Mouse (Mus musculus): ENCODE measurements at regions not wholly inside any gene's neighbourhood (a gene's known extent, or its start where the extent isn't known, plus 50 kb on each side); places are given as distances from the start of the nearest gene placed in this dataset.

- DNase-seq = no peak
These were observed 273.1 kb downstream of the Atp23 start for GRCm38 (mm10) chr10:126628057-126628456.

DNA sequence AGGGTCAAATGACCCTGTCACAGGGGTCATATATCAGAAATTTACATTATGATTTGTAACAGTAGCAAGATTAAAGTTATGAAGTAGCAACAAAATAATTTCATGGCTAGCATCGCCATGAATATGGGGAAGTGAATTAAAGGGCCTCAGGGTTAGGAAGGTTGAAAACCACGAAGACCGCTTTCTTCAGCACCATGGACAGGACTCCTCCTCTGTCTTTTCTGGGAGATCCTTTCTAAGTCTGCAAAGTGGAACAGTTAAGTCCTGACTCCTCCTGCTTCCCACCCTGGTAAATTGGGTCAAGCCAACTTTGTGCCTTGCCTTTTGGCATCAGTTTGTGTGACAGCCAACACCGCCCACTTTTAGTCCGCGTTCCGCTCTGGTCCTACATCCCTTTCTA is 275.7 kb downstream of the Atp23 start:
- peak in 1 of 2 experiments; percentile 41 for DNase-seq

GRCm38 (mm10) chr10:126620802-126621201 is 280.4 kb downstream of the Atp23 start:
- no peak for DNase-seq

GRCm38 (mm10) chr10:126619970-126620369 is 281.2 kb downstream of the Atp23 start:
- no peak for DNase-seq

GRCm38 (mm10) chr10:126612226-126612625 is 288.9 kb downstream of the Atp23 start:
- no peak for DNase-seq

- no peak for DNase-seq
These were observed 290.6 kb downstream of the Atp23 start for GRCm38 (mm10) chr10:126610506-126610905.

DNA sequence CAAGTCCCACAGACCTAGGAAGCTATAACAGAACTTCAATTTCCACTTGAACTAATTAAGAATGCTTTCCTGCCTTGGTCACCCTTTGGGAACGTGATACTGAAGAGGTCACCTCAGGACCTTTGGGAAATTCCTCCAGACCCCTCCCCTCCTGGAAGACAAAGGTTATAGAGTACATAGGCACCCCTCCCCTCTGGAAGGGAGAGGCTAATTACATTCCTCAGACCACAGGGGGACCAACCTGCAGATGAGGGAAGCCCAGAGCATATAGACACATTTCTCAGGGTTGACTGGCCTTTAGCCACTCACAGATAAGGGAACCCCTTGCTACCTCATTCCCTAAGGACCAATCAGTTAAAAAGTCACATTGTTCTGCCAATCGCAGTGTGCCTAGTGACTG is 301.5 kb downstream of the Atp23 start:
- DNase-seq = no peak

DNA sequence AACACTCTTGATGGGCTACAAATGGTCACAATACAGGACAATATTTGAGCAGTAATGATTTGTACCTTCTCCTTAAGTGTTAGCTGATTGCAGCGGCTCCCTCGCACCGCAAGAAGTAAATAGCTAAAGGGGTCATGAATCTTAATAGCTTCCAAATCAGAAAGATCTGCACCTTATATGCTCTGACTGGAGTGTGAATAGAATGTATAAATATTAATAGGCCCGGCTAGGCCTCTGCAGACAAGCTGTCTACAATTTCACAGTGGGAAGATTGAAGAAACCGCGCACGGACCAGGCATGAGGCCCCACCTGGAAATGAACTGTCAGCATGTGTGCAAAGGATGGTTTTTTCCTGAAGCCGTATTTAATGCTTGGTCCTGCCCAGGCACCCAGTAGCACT is 333.0 kb downstream of the Atp23 start:
- no peak for DNase-seq

DNA sequence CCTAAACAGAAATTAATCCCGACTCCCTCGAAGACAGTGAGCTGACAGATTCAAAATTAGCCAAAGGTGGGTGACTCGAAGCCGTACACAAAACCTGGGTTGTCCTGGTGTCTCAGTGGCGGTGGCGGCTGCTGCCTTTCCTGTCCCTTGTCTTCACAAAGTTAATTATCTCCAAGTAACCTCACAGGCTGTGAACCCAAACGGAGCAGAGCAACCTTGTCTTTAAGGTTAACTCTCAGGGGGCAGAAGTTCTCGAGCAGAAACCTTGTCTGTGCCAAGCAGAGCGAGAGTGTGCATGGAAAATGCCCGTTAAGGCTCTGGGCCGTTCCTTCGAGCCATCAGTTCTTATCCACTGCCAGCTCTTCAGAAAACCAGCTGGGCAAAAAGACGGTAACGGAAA is 335.8 kb downstream of the Atp23 start:
- DNase-seq = peak; percentile 19 to 53

DNA sequence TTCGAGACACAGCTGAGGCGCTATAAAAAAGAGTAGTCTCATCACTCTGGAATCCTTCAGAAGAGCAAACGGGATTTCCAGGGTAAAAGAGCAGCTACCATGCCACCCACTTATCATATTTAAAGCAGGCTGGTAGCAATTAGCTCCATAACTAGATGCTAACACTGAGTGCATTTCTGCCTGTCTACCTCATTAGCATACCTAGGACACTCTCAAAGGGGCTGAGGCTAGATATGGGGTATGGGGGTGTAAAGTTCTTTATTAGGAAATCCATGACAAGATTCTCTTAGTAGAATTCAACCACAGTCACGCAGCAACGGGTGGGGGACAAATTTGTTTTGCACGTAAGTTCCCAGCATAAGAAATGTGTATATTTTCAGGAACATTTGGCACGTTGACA is 346.1 kb downstream of the Atp23 start:
- DNase-seq = no peak

GRCm38 (mm10) chr10:126531950-126532349 is 369.2 kb downstream of the Atp23 start:
- DNase-seq = no peak

DNA sequence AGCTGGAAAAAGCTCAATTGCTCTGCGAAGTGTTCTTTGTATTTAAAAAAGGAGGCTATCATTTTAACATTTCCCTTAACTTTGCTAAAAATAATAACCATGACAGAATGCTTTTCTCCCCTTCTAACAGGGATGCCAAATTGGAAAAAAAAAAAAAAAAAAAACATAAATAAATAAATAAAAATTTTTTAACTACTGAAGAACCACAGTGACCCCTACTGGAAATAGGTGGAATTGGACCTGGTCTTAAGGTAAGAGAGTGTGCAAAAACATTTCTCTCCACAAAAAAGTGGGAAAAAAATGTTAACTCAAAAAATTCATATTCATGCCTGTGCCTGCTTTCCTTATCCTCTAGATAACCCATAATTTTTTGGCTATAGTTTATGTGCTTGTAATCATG is 369.8 kb downstream of the Atp23 start:
- DNase-seq = peak in 1 of 2 experiments; percentile 76

DNA sequence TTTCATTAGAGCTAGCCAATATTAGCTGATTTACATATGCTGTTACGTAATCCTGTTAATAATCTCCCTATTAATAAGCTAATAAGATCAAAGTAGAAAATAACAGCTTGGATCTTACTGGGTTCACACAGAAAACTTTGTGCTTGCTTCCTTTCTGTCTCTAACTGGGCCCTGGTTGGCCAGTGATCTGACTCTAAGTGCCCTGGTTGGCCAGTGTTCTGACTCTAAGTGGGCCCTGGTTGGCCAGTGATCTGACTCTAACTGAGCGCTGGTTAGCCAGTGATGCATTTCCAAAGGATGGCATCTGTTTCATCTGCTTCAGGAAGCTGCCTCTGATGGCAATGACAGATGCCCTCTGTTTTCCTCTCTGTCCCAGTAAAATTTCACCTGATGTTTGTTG is 372.4 kb downstream of the Atp23 start:
- DNase-seq = peak; percentile 3 to 64

DNA sequence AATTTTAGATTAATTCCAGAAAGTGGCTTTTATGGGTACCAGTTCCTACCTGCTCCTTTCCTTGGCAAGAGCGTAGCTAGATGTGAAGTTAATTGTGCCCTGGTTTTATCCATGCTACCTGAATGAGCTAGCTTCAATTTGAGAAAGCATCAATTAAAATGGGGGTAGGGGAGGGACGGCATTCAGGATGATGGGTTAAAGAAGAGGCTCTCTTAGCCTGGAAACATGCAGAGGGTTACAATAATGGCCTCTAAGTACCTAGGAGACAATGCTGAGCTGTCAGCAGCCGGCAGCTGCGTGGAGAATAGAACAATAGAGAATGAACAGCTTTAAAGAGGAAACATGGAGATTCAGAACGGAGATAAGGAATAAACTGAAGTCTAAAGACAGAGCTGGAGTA is 375.0 kb downstream of the Atp23 start:
- no peak for DNase-seq

GRCm38 (mm10) chr10:126521836-126522815 is 379.0 kb downstream of the Atp23 start:
- no peak for DNase-seq

GRCm38 (mm10) chr10:126520973-126521372 is 380.2 kb downstream of the Atp23 start:
- DNase-seq = no peak

GRCm38 (mm10) chr10:126513185-126513584 is 388.0 kb downstream of the Atp23 start:
- DNase-seq = peak in 1 of 2 experiments; percentile 28

- DNase-seq = peak; percentile 92 to 97
These were observed 389.6 kb downstream of the Atp23 start for GRCm38 (mm10) chr10:126511511-126511910.

DNA sequence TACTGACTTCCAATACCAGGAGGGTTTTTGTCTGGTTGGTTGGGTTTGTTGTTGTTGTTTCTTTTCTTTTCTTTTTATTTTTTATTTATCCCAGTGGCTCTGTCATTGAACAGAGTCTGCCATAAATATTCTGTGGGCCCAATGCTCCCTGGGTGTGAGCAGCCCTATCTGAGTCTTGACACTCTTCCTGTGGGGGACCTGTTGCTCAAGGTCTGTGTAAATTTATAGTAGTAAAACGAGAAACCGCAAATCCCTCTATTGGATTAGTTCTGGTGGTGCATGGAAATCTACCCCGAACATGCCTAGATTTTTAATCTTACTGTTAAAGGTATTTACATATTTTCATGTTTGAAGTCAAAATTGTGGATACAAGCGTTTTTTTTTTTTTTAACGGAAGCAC is 395.2 kb downstream of the Atp23 start:
- DNase-seq = no peak

DNA sequence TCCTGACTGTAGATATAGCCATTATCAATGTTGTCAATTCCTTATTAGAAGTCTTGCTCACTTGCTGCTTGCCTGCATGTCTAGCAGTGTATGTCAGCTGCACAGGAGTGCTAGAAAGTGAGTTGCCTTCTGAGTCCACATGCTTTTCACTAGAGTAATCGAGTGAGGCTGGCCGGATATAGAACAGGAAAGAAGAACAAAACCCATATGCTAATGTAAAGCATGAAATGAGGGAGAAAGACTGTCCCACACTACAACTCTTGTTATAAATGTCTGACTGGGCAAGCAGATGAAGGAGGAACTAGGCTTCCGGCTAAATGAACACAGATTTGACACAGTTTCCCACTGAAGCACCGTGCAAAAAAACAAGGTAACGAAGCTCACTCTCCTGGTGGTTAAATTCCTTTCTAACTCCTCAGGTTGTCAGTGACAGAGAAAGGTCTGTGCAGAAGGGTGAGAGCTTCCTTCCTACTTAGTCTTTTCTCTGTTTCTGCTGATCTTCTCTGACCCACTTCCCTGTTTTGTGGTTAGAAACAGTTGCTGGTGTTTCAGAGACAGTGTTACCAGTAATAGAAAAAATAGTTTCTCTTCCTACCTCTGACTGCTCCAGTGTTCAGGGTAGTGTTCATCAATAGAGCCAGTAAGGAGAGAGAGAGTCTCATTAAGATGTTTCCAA is 399.0 kb downstream of the Atp23 start:
- no peak for DNase-seq

- no peak for DNase-seq
These were observed 402.4 kb downstream of the Atp23 start for GRCm38 (mm10) chr10:126498726-126499125.

GRCm38 (mm10) chr10:126493734-126494133 is 407.4 kb downstream of the Atp23 start:
- no peak for DNase-seq

GRCm38 (mm10) chr10:126492211-126492610 is 408.9 kb downstream of the Atp23 start:
- no peak for DNase-seq

GRCm38 (mm10) chr10:126485129-126485528 is 416.0 kb downstream of the Atp23 start:
- no peak for DNase-seq
